Mouse (Mus musculus): Measurements from ENCODE around the gene H2-M10.6. TPM values are rescaled to one million over a fixed set of nuclear protein-coding genes. Genes with fewer than 3 reads are reported as not detected.
"Not testable (repeated sequence)": the region's sequence is repeated elsewhere in the genome, so short reads cannot be mapped to it uniquely, and the experiment has no call there.

The H2-M10.6 gene
- total RNA-seq (2015; ENCODE audit: low replicate concordance) (not detected in 2 replicates), total RNA-seq (2017; ENCODE audit: low replicate concordance) (not detected in 2 replicates)

DNA sequence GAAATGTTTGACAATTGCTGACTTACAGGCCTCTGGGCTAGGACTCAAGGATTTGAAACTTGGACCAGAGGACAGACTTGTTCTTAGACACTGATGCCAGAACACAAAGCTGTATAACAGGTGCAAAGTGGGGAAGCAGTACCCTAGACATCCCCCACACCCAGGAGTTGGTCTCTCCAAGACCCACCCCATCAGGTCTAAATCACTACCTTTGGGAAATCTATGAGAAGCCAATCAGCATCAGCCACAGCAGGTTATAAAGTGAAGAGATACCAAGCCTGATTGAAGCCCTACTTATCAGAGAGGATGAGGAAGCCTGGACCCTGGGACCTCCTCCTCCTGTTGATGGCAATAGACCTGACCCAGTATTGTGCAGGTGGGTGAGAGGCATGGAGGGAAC is at the start of gene H2-M10.6:
Gene H2-M10.6, plus strand, starts transcription at position 301 of the 400 bp plus-strand sequence.
- no peak for ATAC-seq (replicated peaks; ENCODE audit: low FRiP score, poor library complexity, severe bottlenecking)

DNA sequence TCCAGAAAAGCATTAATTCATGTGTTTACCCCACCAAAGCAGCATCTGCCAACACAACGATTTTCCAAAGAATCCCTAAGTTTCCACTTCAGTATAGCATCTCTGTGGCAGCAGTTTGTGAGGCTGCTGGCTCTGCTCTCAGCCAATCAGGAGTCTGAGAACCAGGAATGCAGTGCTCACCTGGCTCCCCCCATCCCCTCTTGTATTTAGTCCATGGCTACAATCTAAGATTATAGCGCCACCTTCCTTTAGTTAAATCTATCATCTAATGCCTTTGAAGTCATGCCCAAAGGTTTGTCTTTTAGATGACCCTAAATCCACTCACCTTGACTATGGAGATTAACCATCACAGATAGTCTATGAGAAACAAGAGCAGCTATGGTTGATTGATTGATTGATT is 48.2 kb upstream of the H2-M10.6 start:
- no peak for ATAC-seq (replicated peaks; ENCODE audit: low FRiP score, poor library complexity, severe bottlenecking)

DNA sequence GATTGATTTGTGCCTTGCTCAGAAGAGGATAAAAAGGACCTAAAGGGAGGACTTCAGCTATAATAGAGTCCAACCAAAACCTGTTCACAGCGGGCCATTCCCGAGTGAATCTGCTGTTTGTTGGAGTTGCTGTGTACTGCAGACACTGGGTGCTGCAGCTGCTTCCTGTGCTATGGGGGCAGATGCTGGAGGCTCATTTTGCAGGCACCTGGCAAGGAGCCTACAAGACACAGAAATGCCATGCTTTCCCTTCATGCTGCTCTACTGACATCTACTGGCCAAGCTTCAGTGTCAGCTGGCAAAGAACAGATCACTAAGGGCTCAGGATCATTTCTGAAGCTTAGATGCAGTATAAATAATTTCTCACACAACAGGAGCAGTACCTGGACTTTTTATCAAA is 47.7 kb upstream of the H2-M10.6 start:
- not testable (repeated sequence) for ATAC-seq (replicated peaks; ENCODE audit: low FRiP score, poor library complexity, severe bottlenecking)

- ATAC-seq (replicated peaks; ENCODE audit: low FRiP score, poor library complexity, severe bottlenecking) = not testable (repeated sequence)
These were observed 46.6 kb upstream of the H2-M10.6 start for GRCm38 (mm10) chr17:36765403-36765802.

DNA sequence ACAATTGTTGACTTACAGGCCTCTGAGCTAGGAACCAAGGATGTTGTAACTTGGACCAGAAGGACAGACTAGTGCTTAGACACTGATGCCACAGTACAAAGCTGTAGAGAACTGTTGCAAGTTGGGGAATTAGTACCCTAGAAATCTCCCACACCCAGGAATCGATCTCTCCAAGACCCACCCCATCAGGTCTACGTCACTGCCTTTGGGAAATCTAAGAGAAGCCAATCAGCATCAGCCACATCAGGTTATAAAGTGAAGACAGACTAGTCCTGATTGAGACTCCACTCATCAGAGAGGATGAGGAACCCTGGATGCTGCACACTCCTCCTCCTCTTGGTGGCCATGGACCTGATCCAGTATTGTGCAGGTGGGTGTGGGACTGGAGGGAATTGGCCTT is 39.4 kb upstream of the H2-M10.6 start, which contains the start of gene H2-M10.5:
Gene H2-M10.5, plus strand, starts transcription at position 301 of the 400 bp plus-strand sequence.
- ATAC-seq (replicated peaks; ENCODE audit: low FRiP score, poor library complexity, severe bottlenecking) = not testable (repeated sequence)

GRCm38 (mm10) chr17:36781533-36781932 is 30.4 kb upstream of the H2-M10.6 start:
- no peak for ATAC-seq (replicated peaks; ENCODE audit: low FRiP score, poor library complexity, severe bottlenecking)

DNA sequence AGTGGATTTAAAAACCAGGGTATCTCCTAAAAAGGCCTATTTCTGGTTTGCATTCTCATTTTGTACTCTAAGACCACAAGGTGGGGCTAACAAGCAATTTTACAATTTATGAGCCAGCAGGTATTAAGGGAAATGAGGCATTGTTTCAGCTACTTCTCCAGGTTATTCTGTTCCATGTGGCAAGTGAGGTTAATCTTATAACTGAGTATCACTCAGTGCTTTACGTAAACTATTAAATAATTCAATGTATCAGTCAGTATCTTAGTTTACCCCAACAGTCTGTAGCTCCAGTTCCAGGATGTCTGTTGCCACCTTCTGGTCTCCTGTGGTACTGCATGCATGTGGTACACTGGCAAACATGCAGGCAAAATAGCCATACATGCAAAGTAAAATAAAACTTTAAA is 25.5 kb upstream of the H2-M10.6 start:
- peak; percentile 83 for ATAC-seq (replicated peaks; ENCODE audit: low FRiP score, poor library complexity, severe bottlenecking)

DNA sequence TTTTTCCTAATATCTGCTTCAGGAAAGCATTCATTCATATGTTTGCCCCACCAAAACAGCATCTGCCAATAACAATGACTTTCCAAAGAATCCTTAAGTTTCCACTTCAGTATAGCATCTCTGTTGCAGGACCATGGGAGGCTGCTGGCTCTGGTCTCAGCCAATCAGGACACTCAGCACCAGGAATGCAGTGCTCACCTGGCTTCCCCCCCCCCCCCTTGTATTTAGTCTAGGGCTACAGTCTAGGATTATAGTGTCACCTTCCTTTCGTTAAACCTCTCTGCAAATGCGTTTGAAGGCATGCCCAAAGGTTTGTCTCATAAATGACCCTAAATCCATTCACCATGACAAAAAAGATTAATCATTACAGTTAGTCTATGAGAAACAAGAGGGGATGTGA is 23.6 kb upstream of the H2-M10.6 start:
- ATAC-seq (replicated peaks; ENCODE audit: low FRiP score, poor library complexity, severe bottlenecking) = no peak

DNA sequence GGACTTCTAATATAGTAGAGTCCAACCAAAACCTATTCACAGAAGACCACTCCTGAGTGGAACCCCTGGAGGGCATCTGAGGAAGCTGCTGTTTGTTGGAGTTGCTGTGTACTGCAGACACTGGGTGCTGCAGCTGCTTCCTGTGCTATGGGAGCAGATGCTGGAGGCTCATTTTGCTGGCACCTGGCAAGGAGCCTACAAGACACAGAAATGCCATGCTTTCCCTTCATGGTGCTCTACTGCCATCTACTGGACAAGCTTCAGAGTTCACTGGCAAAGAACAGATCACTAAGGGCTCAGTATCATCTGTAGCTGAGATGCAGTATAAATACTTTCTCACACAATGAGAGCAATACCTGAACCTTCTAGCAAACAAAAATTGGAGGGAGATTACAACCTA is 23.2 kb upstream of the H2-M10.6 start:
- ATAC-seq (replicated peaks; ENCODE audit: low FRiP score, poor library complexity, severe bottlenecking) = not testable (repeated sequence)

DNA sequence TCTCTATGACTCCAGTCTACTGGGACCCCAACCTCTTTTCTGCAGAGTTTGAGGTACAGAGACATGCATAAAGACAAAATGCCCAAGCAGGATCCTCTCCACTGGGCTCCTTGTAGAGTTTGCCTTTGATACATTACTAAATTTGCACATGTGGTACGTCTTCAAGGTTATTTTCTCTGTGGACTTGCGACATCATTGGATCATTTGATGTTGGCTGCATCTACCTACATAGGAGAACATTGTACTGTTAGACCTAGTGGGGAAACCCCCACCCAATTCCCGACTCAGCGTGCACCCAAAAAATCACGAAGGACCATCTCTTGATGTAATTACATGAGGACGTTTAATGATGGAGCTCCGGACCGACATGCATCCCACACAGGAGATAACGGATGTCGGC is 12.5 kb upstream of the H2-M10.6 start:
- no peak for ATAC-seq (replicated peaks; ENCODE audit: low FRiP score, poor library complexity, severe bottlenecking)

DNA sequence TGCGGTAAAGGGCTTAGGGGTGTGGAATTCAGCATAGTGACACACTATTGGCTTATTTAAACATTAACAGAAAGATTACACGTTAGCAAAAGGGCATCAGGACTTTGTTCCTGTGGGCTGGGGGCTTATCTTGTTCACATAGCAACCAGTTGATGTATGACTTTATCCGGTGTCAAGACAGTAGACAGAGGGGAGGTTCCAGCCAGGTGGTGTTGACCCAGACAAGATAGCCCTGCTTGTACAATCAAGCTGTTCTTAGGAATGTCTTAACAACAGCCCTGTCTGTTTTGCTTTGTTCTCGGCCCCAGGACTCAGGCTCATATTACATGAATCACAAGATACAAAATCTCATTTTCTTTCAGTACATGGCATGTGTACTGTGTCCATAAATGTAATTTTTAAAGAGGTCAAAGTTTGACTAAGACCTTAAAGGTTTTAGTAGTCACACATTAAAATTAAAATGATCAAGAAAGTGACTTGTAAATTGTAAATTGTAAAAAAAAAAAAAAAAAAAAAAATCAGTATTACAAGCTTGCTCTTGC is 12.0 kb upstream of the H2-M10.6 start:
- ATAC-seq (replicated peaks; ENCODE audit: low FRiP score, poor library complexity, severe bottlenecking) = not testable (repeated sequence)

- peak; percentile 84 for ATAC-seq (replicated peaks; ENCODE audit: low FRiP score, poor library complexity, severe bottlenecking)
These were observed 12.0 kb downstream of the H2-M10.6 start for GRCm38 (mm10) chr17:36824005-36824404.

GRCm38 (mm10) chr17:36825525-36825924 is 13.6 kb downstream of the H2-M10.6 start:
- ATAC-seq (replicated peaks; ENCODE audit: low FRiP score, poor library complexity, severe bottlenecking) = peak; percentile 51; the same call in 1 of the 2 replicates

DNA sequence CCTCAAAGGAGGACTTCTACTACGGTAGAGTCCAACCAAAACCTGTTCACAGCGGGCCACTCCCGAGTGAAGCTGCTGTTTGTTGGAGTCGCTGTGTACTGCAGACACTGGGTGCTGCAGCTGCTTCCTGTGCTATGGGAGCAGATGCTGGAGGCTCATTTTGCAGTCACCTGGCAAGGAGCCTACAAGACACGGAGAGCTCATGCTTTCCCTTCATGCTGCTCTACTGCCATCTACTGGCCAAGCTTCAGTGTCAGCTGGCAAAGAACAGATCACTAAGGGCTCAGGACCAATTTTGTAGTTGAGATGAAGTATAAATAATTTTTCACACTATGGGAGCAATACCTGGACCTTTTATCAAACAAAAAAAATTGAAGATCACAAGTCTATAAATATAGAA is 14.0 kb downstream of the H2-M10.6 start:
- peak; percentile 70 for ATAC-seq (replicated peaks; ENCODE audit: low FRiP score, poor library complexity, severe bottlenecking)

DNA sequence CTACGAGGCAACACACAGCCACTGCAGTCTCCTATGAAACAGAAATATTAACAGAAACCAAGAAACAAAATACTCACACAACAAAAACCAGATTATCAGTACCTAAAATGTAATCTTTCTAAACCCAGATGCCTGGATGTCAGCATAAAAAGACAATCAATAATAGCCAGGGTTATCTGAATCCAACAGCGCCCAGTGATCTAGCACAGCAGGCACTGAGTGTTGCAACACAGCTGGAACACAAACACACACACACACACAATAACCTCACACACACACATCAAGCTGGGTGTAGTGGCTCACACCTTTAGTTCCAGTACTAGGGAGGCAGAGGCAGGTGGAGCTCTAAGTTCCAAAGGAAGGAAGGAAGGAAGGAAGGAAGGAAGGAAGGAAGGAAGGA is 16.5 kb downstream of the H2-M10.6 start:
- ATAC-seq (replicated peaks; ENCODE audit: low FRiP score, poor library complexity, severe bottlenecking) = no peak

DNA sequence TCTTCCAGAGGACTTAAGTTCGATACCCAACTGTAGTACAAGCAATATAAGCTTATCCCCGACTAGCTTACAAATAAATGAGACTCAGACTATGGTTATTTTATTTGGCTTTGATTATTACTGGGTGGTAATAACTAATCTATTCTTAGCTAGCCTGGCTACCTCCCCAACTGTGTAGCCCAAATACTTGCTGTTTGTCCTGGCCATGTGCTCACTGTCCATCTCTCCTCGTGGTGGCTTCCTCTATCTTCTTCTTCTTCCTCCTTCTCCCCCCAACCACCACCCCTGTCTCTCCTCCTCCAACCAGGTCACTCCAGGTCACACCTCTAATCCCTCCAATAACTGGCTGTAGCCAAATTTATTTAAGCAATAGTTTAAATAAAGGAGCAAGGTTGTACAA is 18.5 kb downstream of the H2-M10.6 start:
- ATAC-seq (replicated peaks; ENCODE audit: low FRiP score, poor library complexity, severe bottlenecking) = no peak

DNA sequence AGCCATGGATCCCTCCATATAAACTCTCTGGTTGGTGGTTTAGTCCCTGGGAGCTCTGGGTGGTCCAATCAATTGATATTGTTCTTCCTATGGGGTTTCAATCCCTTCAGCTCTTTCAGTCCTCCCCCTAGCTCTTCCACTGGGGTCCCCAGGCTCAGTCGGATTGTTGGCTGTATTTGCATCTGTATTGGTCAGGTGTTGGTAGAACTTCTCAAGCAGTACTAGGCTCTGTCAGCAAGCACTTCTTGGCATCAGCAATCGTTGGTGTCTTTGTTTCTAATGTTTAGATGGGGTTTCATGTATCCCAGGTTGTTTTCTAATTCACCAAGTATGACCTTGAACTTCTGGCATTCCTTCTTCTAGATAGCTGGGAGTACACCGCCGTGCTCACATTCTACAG is 20.7 kb downstream of the H2-M10.6 start:
- ATAC-seq (replicated peaks; ENCODE audit: low FRiP score, poor library complexity, severe bottlenecking) = no peak

- ATAC-seq (replicated peaks; ENCODE audit: low FRiP score, poor library complexity, severe bottlenecking) = peak; percentile 75
These were observed 23.8 kb downstream of the H2-M10.6 start for GRCm38 (mm10) chr17:36835591-36836426.

DNA sequence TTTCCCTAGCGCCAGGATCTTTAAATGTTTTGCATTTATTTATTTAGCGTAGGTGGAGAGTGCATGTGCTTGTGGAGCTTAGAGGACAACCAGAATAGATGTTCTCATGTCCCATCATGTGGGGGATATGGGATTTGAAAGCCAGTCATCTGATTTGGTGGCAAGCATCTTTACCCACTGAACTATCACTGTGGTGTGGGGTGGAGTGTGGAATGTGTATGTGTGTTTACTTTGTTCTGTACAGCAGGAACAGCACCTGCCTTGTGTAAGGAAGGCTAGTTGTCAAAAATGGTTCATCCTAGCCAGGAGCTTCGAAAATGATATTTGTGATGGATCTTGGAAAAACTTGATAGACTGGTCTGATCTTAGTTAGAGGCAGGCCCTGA is 24.4 kb downstream of the H2-M10.6 start:
- ATAC-seq (replicated peaks; ENCODE audit: low FRiP score, poor library complexity, severe bottlenecking) = peak; percentile 3; the same call in 1 of the 2 replicates

DNA sequence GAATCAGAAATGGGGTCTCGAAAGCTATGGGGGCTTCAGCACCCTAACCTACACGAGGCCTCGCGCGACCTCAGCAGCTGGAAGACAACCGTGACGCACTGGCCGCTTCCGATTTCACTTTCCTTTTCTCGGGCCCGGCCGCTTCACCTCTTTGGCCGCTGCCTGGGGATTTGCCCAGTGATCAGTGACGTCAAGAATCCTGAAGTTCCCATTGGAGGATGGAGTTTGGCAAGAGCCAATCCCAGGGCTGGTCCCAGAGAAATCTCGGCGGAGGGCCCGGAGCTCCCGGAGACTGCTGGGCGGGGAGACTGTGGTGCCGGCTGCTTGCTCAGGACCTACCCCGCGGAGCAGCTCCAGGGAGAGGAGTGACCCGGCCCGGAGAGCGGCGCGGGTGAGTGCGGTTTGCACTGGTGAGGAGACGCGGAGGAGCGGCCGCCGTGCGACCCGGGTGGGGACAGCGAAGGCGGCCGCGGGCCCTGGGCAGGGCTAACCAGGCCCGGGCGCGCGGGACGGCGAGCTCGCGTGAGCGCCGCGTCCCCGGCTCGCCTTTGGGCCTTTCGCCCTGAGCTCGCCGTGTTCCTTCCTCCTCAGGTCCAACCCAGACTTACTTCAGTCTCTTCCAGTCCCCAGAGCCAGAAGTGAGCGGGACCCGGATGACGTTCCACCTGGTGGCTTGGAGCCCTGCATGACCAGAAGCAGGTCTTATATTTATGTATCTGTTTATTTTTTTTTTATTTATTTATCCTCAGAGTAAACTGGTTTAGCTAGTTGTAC is 25.1 kb downstream of the H2-M10.6 start, which contains the start of gene Trim26:
Gene Trim26, plus strand, starts transcription at position 261 of the 774 bp plus-strand sequence.
- peak; percentile 98 for ATAC-seq (replicated peaks; ENCODE audit: low FRiP score, poor library complexity, severe bottlenecking)

Data from erythroid progenitor cell, adult 5-6 weeks (primary cell).